Mouse (Mus musculus): ENCODE measurements at regions not wholly inside any gene's neighbourhood (a gene's known extent, or its start where the extent isn't known, plus 50 kb on each side); places are given as distances from the start of the nearest gene placed in this dataset.

DNA sequence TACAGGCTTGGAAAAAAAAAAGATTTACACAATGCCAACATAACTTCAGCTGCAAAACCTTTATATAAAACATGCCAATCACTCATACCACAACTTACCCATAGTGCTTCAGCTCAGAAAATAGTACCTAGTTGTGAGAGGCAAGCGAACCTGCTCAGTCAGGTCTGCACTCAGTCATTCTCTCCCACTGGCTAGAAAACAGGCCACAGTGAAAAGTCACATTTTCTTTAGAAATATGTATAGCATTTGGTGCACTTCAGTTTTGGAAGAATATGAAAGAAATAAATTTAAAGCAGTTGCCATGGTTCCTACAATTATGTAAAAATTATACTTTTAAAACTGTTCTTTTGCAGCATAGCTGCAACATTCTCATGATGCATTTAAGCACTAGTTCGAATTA is 398.5 kb upstream of the Pdgfd start:
- TF ChIP-seq CTCF (IDR thresholded peaks at IDR 0.05; ENCODE audit: borderline replicate concordance, insufficient read depth, low read length) (no peak), POLR2A (IDR thresholded peaks at IDR 0.05; ENCODE audit: low read depth, low read length) (no peak)

Measured in embryonic fibroblast, embryonic 13.5 days (primary cell).